In the genomic region with DNA sequence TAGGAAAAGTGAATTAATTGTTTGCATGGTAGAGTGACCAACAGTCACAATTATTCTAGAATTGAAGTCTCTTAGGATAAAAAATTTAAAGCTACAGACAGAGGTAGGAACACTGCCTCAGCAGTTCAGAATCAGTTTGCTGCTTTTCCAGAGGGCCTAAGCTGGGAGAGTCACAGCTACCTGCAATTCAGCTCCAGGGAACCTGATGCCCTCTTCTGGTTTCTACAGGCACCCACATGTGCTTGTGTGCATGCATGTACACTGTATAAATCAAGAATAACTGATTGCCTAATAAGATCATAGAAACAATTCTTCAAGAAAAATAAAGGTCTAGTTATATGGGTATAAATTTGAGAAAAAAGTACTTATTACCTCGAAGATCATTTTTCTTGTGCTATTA, we compare ENCODE assay signal across 9 mouse cellular contexts.
DNase-seq lines count a peak whose midpoint lies in the region; TF ChIP-seq lines count a peak whose summit lies in the region.
"Had no signal": no experiment of that assay in that cellular context is flagged by ENCODE, and none has a peak within 500 bp of the region (broad histone marks: within the 10 kb centered on the region; RNA-seq: fewer than 3 reads in every experiment).

No protein-coding gene starts in this region.

- intact Hi-C loops in heart, postnatal 14 days (cut with DNase I) = loop anchor here (10.0 kb wide), 1 partner anchor 86 kb away; no protein-coding TSS in a partner anchor

- no peak for TF ChIP-seq POLR2A in brain, embryonic 14.5 days (IDR thresholded peaks at IDR 0.05; ENCODE audit: borderline replicate concordance, extremely low read depth, insufficient read depth, insufficient read length, poor library complexity, severe bottlenecking)

- peak; percentile 14 for DNase-seq in cerebellum, adult 9-10 months
- no peak for DNase-seq in cerebellum, adult 11 months
- peak; percentile 30 for DNase-seq in kidney, adult 9 months
- no peak for DNase-seq in kidney, adult 11 months
- DNase-seq in 3T3-L1 (ENCODE audit: low read depth, low spot score) = peak; percentile 12
- DNase-seq in brain, embryonic 14.5 days (ENCODE audit: low read depth) = peak; percentile 37
- no peak for DNase-seq in urinary bladder, postnatal 14 days (ENCODE audit: low spot score)
- no peak for DNase-seq in heart, postnatal 14 days
- DNase-seq: gastrocnemius, adult 2 months had no signal

- peak; percentile 14; the same call in 1 of the 2 replicates for TF ChIP-seq CTCF in brain, embryonic 14.5 days (IDR thresholded peaks at IDR 0.05; ENCODE audit: borderline replicate concordance, extremely low read depth, insufficient read depth, insufficient read length)

Comparison
In these comparisons a context has a peak if more than half of its experiments do, and no peak if none do; other contexts are left out.
1. DNase-seq: peak in cerebellum, adult 9-10 months (single experiment), kidney, adult 9 months (single experiment), 3T3-L1 (single experiment) and brain, embryonic 14.5 days (single experiment); none in cerebellum, adult 11 months (single experiment), kidney, adult 11 months (single experiment), urinary bladder, postnatal 14 days (single experiment) and heart, postnatal 14 days (0 of 2).